Mouse (Mus musculus): ENCODE results near the gene Mageb1. TPM values are rescaled to one million over a fixed set of nuclear protein-coding genes. Genes with fewer than 3 reads are reported as not detected.

The Mageb1 gene
- not detected for polyA plus RNA-seq (2014; fragmentation: Illumina TruSeq; extraction: RNeasy Lipid Tissue Mini Kit (QIAGEN cat#74804); ENCODE audit: low replicate concordance)

DNA sequence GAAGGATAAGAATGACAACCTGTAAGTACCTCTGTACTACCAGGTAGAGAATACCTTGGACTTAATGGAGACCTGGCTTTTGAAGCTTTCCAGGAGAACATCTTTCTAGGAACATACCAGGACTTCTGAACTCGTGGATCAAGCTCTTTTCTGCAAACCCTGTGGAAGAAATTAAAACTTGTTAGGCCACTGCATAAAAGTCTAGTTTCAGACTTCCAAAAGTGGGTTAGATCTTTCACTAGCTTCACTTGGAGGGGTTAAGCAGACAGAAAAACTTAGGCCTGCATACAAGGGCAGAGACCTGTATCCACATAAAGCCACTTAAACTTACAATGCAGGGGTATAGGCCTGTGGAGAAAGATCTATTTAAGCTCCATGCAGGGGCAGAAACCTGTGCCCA, at the start of gene Mageb1:
Gene Mageb1, minus strand, starts transcription at position 101 of the 400 bp plus-strand sequence.

Other genes with a start within 250 kb of the Mageb1 start
- not detected for gene Mageb5, start 233.3 kb downstream of the Mageb1 start, polyA plus RNA-seq (2014; fragmentation: Illumina TruSeq; extraction: RNeasy Lipid Tissue Mini Kit (QIAGEN cat#74804); ENCODE audit: low replicate concordance)

All from small intestine, adult 10 weeks (tissue).